Mouse (Mus musculus) G1E (cell line): ENCODE results near the gene Ssh2.

Experiments
- CTCF ChIP-seq: IDR thresholded peaks from 2 replicates; pipeline ENCODE4 v1.5.1; 2012; ENCODE audit warnings: low read depth, low read length, inconsistent platforms, mixed read lengths
- GATA1 ChIP-seq: IDR thresholded peaks from 2 replicates; pipeline ENCODE4 v1.6.1; 2012; ENCODE audit warnings: borderline replicate concordance, low read length, inconsistent platforms, mixed read lengths
- POLR2AphosphoS5 ChIP-seq: IDR thresholded peaks from 2 replicates; pipeline ENCODE4 v1.6.1; 2012; ENCODE audit warnings: low read depth, low read length, inconsistent platforms; ENCODE audit not compliant: insufficient replicate concordance
- TAL1 ChIP-seq: conservative IDR thresholded peaks from 2 replicates; pipeline ENCODE4 v1.6.1; 2012; ENCODE audit warnings: low read depth, low read length, inconsistent platforms, mixed read lengths

- TF ChIP-seq CTCF (no peak), TAL1 (no peak), POLR2AphosphoS5 (no peak), GATA1 (no peak)
Measured at GRCm38 (mm10) chr11:77367541-77368270, 151.6 kb downstream of the Ssh2 start.
